Mouse (Mus musculus): Measurements from ENCODE around the gene Rnase10.

GRCm38 (mm10) chr14:50968216-50968980 is 39.2 kb upstream of the Rnase10 start:
- TF ChIP-seq CTCF (IDR thresholded peaks at IDR 0.05; ENCODE audit: low read depth, low read length) (no peak), POLR2A (IDR thresholded peaks at IDR 0.05; ENCODE audit: insufficient read depth, low read length) (no peak)

Measured in ES-Bruce4 (cell line).